Mouse (Mus musculus): Measurements from ENCODE around the gene Ksr2. TPM values are rescaled to one million over a fixed set of nuclear protein-coding genes. Genes with fewer than 3 reads are reported as not detected.
"Not testable (repeated sequence)": the region's sequence is repeated elsewhere in the genome, so short reads cannot be mapped to it uniquely, and the experiment has no call there.

The Ksr2 gene
- polyA plus RNA-seq (2016; fragmentation: Nextera tagmentation; extraction: Ambion mirVana): 0.24 and 0.32 TPM in 2 replicates

- peak; percentile 76 for DNase-seq (ENCODE audit: low spot score)
- Histone ChIP-seq H3K9me3 (no peaks in the 10 kb centered on the region), H3K27ac (replicated peaks) (peak within 1 kb of the TSS; percentile 83), H3K4me3 (peak within 1 kb of the TSS; percentile 80), H3K27me3 (replicated peaks; ENCODE audit: low read depth, poor library complexity, severe bottlenecking) (peaks cover 87% of the 10 kb centered on the region), H3K36me3 (replicated peaks) (no peaks in the 10 kb centered on the region), H3K4me1 (peaks cover 22% of the 10 kb centered on the region)
- under 1% methylated on average over 89 of the region's 89 CpGs for WGBS
These were observed at the start of gene Ksr2 for GRCm38 (mm10) chr5:117413507-117414501. TSS of gene Ksr2 (plus strand) at chr5:117414000.

GRCm38 (mm10) chr5:117364821-117365220, 49.0 kb upstream of the Ksr2 start:
- DNase-seq (ENCODE audit: low spot score): no peak
- Histone ChIP-seq H3K9me3 (no peaks in the 10 kb centered on the region), H3K36me3 (replicated peaks) (peaks cover 56% of the 10 kb centered on the region), H3K4me1 (peaks cover 42% of the 10 kb centered on the region), H3K27ac (replicated peaks) (no peak overlapping the region), H3K4me3 (no peak overlapping the region), H3K27me3 (replicated peaks; ENCODE audit: low read depth, poor library complexity, severe bottlenecking) (no peaks in the 10 kb centered on the region)
- WGBS: 80% methylated on average over 3 of the region's 3 CpGs

- no peak overlapping the region for H3K4me3 ChIP-seq
- H3K27ac ChIP-seq (replicated peaks): no peak overlapping the region
- peaks cover 68% of the 10 kb centered on the region for H3K36me3 ChIP-seq (replicated peaks)
- H3K27me3 ChIP-seq (replicated peaks; ENCODE audit: low read depth, poor library complexity, severe bottlenecking): no peaks in the 10 kb centered on the region
- H3K4me1 ChIP-seq: peaks cover 30% of the 10 kb centered on the region
- DNase-seq (ENCODE audit: low spot score): no peak
- H3K9me3 ChIP-seq: no peaks in the 10 kb centered on the region
- 91% methylated on average over 13 of the region's 13 CpGs for WGBS
These were observed 47.8 kb upstream of the Ksr2 start for GRCm38 (mm10) chr5:117365904-117366561.

DNA sequence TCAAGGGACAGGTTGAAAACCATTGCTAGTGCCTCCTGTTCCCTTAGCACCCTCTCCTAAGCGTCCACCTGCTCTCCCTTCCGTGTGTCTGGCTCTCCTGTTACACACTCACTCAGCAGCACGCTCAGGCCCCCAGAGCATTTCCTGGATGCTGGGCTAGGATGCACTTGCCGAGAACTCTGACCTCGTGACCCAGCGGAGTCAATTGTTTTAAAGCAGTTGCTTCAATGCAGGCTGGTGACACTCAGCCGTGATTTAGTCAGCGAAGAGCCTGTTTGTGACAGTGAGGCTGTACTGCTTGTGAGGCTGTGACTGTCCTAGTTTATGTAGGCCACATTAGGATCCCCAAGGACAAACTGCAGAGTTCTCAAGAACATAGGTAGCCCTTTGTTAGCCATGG, 46.6 kb upstream of the Ksr2 start:
- 36% methylated on average over 8 of the region's 8 CpGs for whole genome bisulfite sequencing
- Histone ChIP-seq H3K27me3 (replicated peaks; ENCODE audit: low read depth, poor library complexity, severe bottlenecking) (no peaks in the 10 kb centered on the region), H3K9me3 (no peaks in the 10 kb centered on the region), H3K4me1 (peaks cover 27% of the 10 kb centered on the region), H3K27ac (replicated peaks) (no peak overlapping the region), H3K4me3 (no peak overlapping the region), H3K36me3 (replicated peaks) (peaks cover 80% of the 10 kb centered on the region)
- DNase-seq (ENCODE audit: low spot score): no peak

DNA sequence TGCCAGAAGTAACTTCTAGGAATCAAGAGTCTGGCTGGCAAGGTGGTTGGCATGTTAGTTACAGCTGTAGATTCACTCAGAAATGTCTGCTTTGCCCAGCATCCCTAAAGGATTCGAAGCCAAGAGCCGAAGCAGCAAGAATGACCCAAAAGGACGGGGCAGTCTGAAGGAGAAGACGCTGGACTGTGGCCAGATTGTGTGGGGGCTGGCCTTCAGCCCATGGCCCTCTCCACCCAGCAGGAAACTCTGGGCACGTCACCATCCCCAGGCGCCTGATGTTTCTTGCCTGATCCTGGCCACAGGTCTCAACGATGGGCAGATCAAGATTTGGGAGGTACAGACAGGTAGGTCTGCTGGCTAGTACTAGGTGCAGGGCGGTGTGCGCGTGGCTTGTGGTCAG, 43.2 kb upstream of the Ksr2 start:
- WGBS: 94% methylated on average over 10 of the region's 10 CpGs
- peaks cover 14% of the 10 kb centered on the region for H3K4me1 ChIP-seq

GRCm38 (mm10) chr5:117373418-117373817, 40.4 kb upstream of the Ksr2 start:
- peaks cover 99% of the 10 kb centered on the region for H3K36me3 ChIP-seq (replicated peaks)
- H3K27ac ChIP-seq (replicated peaks): no peak overlapping the region
- no peak overlapping the region for H3K4me3 ChIP-seq
- no peak for DNase-seq (ENCODE audit: low spot score)
- H3K9me3 ChIP-seq: no peaks in the 10 kb centered on the region
- no peaks in the 10 kb centered on the region for H3K27me3 ChIP-seq (replicated peaks; ENCODE audit: low read depth, poor library complexity, severe bottlenecking)
- WGBS: 92% methylated on average over 9 of the region's 9 CpGs
- 0 out of 2 replicates have a peak, but pooled peaks cover 2% of the 10 kb centered on the region for H3K4me1 ChIP-seq

More for the DNA sequence above, 43.2 kb upstream of the Ksr2 start:
- no peak overlapping the region for H3K27ac ChIP-seq (replicated peaks)
- H3K27me3 ChIP-seq (replicated peaks; ENCODE audit: low read depth, poor library complexity, severe bottlenecking): no peaks in the 10 kb centered on the region
- no peaks in the 10 kb centered on the region for H3K9me3 ChIP-seq
- H3K4me3 ChIP-seq: no peak overlapping the region
- H3K36me3 ChIP-seq (replicated peaks): peaks cover 92% of the 10 kb centered on the region
- no peak for DNase-seq (ENCODE audit: low spot score)

- no peak overlapping the region for H3K4me3 ChIP-seq
- WGBS: 91% methylated on average over 7 of the region's 7 CpGs
- H3K36me3 ChIP-seq (replicated peaks): peaks cover 99% of the 10 kb centered on the region
- H3K9me3 ChIP-seq: no peaks in the 10 kb centered on the region
- DNase-seq (ENCODE audit: low spot score): no peak
- H3K27me3 ChIP-seq (replicated peaks; ENCODE audit: low read depth, poor library complexity, severe bottlenecking): no peaks in the 10 kb centered on the region
- H3K4me1 ChIP-seq: 0 out of 2 replicates have a peak, but pooled peaks cover 2% of the 10 kb centered on the region
- no peak overlapping the region for H3K27ac ChIP-seq (replicated peaks)
These were observed 39.3 kb upstream of the Ksr2 start for GRCm38 (mm10) chr5:117374372-117375049.

DNA sequence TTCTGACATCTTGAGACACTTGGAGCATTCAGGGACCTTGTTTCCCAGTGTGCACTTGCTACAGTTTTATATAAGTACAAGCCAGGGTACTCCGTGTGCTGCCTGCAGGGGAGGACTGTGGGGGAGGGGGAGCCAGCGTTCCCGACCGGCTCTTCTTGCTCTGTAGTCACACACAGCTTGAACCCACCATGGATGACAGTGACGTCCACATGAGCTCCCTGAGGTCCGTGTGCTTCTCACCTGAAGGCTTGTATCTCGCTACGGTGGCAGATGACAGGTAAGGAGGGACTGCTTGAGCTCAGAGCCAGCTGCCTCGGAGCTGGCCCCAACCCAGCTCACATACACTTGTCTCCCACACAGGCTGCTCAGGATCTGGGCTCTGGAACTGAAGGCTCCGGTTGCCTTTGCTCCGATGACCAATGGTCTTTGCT, 37.5 kb upstream of the Ksr2 start:
- WGBS: 83% methylated on average over 11 of the region's 11 CpGs

GRCm38 (mm10) chr5:117377731-117378130, 36.1 kb upstream of the Ksr2 start:
- H3K4me1 ChIP-seq; DNase-seq (ENCODE audit: low spot score): not testable (repeated sequence)
- 95% methylated on average over 14 of the region's 14 CpGs for WGBS

More for the DNA sequence above, 37.5 kb upstream of the Ksr2 start:
- Histone ChIP-seq H3K4me3 (no peak overlapping the region), H3K4me1 (0 out of 2 replicates have a peak, but pooled peaks cover 2% of the 10 kb centered on the region), H3K36me3 (replicated peaks) (peaks cover 99% of the 10 kb centered on the region), H3K9me3 (no peaks in the 10 kb centered on the region), H3K27ac (replicated peaks) (no peak overlapping the region), H3K27me3 (replicated peaks; ENCODE audit: low read depth, poor library complexity, severe bottlenecking) (no peaks in the 10 kb centered on the region)
- DNase-seq (ENCODE audit: low spot score): no peak

GRCm38 (mm10) chr5:117380199-117380598, 33.6 kb upstream of the Ksr2 start:
- Histone ChIP-seq H3K9me3 (no peaks in the 10 kb centered on the region), H3K36me3 (replicated peaks) (peaks cover 99% of the 10 kb centered on the region), H3K4me3 (no peak overlapping the region), H3K27me3 (replicated peaks; ENCODE audit: low read depth, poor library complexity, severe bottlenecking) (no peaks in the 10 kb centered on the region), H3K27ac (replicated peaks) (no peak overlapping the region), H3K4me1 (0 out of 2 replicates have a peak, but pooled peaks cover 2% of the 10 kb centered on the region)
- DNase-seq (ENCODE audit: low spot score): no peak
- 87% methylated on average over 4 of the region's 4 CpGs for WGBS

More at GRCm38 (mm10) chr5:117377731-117378130, 36.1 kb upstream of the Ksr2 start:
- not testable (repeated sequence) for H3K27me3 ChIP-seq (replicated peaks; ENCODE audit: low read depth, poor library complexity, severe bottlenecking); H3K27ac ChIP-seq (replicated peaks); H3K9me3 ChIP-seq; H3K4me3 ChIP-seq
- peaks cover 99% of the 10 kb centered on the region for H3K36me3 ChIP-seq (replicated peaks)

GRCm38 (mm10) chr5:117381785-117382184, 32.0 kb upstream of the Ksr2 start:
- Histone ChIP-seq H3K9me3 (no peaks in the 10 kb centered on the region), H3K36me3 (replicated peaks) (peaks cover 99% of the 10 kb centered on the region), H3K27ac (replicated peaks) (no peak overlapping the region), H3K27me3 (replicated peaks; ENCODE audit: low read depth, poor library complexity, severe bottlenecking) (no peaks in the 10 kb centered on the region), H3K4me1 (no peaks in the 10 kb centered on the region), H3K4me3 (no peak overlapping the region)
- no peak for DNase-seq (ENCODE audit: low spot score)
- WGBS: 81% methylated on average over 7 of the region's 7 CpGs

DNA sequence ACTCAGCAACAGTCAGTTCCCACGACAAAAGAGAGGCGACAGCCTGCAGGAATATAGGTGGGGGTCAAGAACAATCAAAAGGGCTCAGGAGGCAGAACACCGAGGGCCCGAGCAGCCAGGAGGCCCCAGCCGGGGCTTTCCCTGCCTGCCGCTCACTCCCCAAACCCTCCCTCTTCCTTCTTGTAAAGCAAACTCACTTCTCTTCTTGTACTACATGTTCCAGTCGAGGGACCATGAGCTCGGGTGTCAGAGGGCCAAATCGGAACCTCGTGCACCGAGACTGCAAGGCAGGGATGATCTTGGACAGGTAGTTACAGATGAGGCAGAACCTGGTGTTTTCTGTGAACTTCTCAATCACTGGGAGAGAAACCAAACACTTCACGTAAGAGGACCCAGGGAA, 30.6 kb upstream of the Ksr2 start:
- WGBS: 85% methylated on average over 12 of the region's 12 CpGs
- H3K27me3 ChIP-seq (replicated peaks; ENCODE audit: low read depth, poor library complexity, severe bottlenecking): no peaks in the 10 kb centered on the region
- peaks cover 91% of the 10 kb centered on the region for H3K36me3 ChIP-seq (replicated peaks)
- no peak overlapping the region for H3K27ac ChIP-seq (replicated peaks)
- peaks cover 11% of the 10 kb centered on the region for H3K4me1 ChIP-seq
- DNase-seq (ENCODE audit: low spot score): no peak
- no peaks in the 10 kb centered on the region for H3K9me3 ChIP-seq
- no peak overlapping the region for H3K4me3 ChIP-seq

Measured in embryonic facial prominence, embryonic 10.5 days (tissue).